Mouse (Mus musculus): ENCODE measurements around the gene Syt17. TPM values are rescaled to one million over a fixed set of nuclear protein-coding genes. Genes with fewer than 3 reads are reported as not detected.

The Syt17 gene
- polyA plus RNA-seq, 1 experiment = 55.1 TPM

DNA sequence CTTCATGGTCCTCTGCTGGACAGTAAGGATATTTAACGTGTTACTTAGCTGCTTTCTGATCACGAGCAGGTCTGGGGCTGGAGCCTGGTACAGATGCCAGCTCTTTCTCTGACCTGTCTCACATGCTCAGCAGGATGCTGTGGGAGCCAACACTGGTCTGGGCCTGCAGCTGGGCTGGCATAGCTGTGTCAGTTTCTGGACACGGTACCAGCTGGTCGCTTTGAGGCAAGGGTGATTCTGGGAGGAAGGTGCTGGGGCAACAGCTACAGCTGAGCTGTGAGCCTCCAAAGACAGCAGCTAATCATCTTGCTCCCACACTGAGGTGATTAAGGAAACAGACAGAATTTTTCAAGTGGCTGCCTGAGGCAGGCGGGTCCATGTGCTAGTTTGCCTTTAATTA, 46.1 kb downstream of the Syt17 start:
- TF ChIP-seq POLR2A (IDR thresholded peaks at IDR 0.05; ENCODE audit: extremely low read depth, insufficient read depth, low read length) (no peak), CTCF (IDR thresholded peaks at IDR 0.05; ENCODE audit: extremely low read depth, insufficient read depth, low read length) (no peak)
- Histone ChIP-seq H3K27ac (ENCODE audit: insufficient read depth, low read length) (no peak overlapping the region), H3K4me3 (ENCODE audit: insufficient read depth, low read length) (no peak overlapping the region), H3K4me1 (ENCODE audit: control insufficient read depth, insufficient read depth, low read length) (peaks cover 3% of the 10 kb centered on the region; the same call in 1 of the 2 replicates)

DNA sequence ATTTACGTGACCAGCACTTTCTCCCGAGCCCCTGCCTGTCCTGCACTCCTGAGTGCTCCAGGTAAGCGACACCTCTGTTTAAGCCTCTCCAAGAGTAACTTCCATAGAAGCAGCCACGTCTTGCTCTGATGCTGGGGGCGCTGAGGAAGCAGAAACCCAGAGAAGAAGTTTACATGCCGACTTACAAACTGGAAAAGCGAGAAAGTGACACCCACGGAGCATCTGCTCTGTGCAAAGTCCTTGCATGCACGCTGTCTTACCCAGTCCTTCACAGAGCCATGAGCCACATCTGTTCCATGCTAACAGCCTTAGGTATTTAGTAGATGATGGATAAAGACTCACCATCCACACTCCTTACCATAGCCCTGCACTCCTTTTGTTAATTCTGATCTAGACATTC, 48.3 kb downstream of the Syt17 start:
- H3K4me3 ChIP-seq (ENCODE audit: insufficient read depth, low read length) = no peak overlapping the region
- TF ChIP-seq POLR2A (IDR thresholded peaks at IDR 0.05; ENCODE audit: extremely low read depth, insufficient read depth, low read length) (no peak), CTCF (IDR thresholded peaks at IDR 0.05; ENCODE audit: extremely low read depth, insufficient read depth, low read length) (no peak)
- H3K4me1 ChIP-seq (ENCODE audit: control insufficient read depth, insufficient read depth, low read length) = peaks cover 3% of the 10 kb centered on the region; the same call in 1 of the 2 replicates
- no peak overlapping the region for H3K27ac ChIP-seq (ENCODE audit: insufficient read depth, low read length)

DNA sequence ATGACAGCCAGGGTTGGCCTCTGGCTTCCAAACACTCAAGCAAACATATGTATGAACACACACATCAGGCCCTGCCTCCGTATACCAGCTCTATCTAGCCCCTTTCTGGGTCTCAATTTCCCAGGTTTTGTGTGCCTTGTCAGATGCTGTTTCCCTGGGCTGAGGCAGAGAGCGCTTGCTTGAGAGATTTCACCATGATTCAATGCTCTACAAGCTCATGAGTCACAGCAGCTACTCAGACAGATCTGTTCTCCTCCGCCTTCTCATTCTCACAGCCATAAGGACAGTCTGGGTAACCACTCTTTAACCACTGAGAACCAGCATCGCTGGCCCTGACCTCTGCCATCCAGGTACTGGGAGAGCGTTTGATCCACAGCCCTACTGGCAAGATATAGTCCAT, 57.3 kb downstream of the Syt17 start:
- peaks cover 7% of the 10 kb centered on the region for H3K4me1 ChIP-seq (ENCODE audit: control insufficient read depth, insufficient read depth, low read length)

DNA sequence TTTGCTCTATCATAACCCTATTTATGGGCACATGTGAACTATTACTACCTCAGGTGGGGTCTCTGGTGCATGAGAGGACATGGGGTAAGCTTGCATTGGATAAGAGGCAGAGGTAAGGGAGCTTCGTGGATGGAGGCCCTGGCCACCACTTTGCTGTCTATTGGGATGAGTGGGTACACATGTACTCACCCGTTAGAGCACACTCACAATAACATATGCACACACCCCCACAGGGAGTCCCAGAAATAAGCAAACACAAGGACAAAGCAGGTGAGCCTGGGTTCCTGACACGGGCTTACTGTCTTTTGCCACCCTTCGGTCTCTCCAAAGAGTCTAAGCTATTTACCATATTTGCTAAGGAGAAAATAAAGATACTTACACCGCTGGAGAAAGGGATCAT, 67.0 kb downstream of the Syt17 start:
- TF ChIP-seq POLR2A (IDR thresholded peaks at IDR 0.05; ENCODE audit: extremely low read depth, insufficient read depth, low read length) = no peak
- TF ChIP-seq CTCF (IDR thresholded peaks at IDR 0.05; ENCODE audit: extremely low read depth, insufficient read depth, low read length) = no peak
- Histone ChIP-seq H3K4me3 (ENCODE audit: insufficient read depth, low read length) (no peak overlapping the region), H3K27ac (ENCODE audit: insufficient read depth, low read length) (no peak overlapping the region), H3K4me1 (ENCODE audit: control insufficient read depth, insufficient read depth, low read length) (no peaks in the 10 kb centered on the region)

More for the DNA sequence above, 57.3 kb downstream of the Syt17 start:
- Histone ChIP-seq H3K4me3 (ENCODE audit: insufficient read depth, low read length) (no peak overlapping the region), H3K27ac (ENCODE audit: insufficient read depth, low read length) (peak overlapping the region; percentile 56; the same call in 1 of the 2 replicates)
- TF ChIP-seq POLR2A (IDR thresholded peaks at IDR 0.05; ENCODE audit: extremely low read depth, insufficient read depth, low read length) (no peak), CTCF (IDR thresholded peaks at IDR 0.05; ENCODE audit: extremely low read depth, insufficient read depth, low read length) (no peak)

DNA sequence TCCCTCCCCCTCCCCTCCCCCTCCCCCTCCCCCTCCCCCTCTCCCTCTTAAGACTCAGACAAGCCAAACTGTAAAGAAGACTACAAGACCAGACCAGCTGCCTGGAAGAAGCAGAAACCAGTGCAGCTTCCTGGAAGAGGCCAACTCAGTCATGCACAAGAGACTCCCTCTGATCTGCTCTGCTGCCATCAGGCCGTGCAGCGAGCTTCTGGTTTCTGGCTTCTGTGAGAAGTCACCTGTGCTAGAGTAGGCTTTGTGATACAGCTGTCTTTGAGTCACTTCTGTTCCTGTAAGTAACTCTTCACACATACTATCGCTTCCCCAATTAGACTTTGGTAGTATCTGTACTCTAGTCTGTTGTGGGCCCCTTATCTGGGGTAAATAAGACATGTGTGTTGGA, 68.0 kb downstream of the Syt17 start:
- Histone ChIP-seq H3K4me1 (ENCODE audit: control insufficient read depth, insufficient read depth, low read length) (no peaks in the 10 kb centered on the region), H3K4me3 (ENCODE audit: insufficient read depth, low read length) (no peak overlapping the region), H3K27ac (ENCODE audit: insufficient read depth, low read length) (no peak overlapping the region)
- no peak for TF ChIP-seq POLR2A (IDR thresholded peaks at IDR 0.05; ENCODE audit: extremely low read depth, insufficient read depth, low read length)
- TF ChIP-seq CTCF (IDR thresholded peaks at IDR 0.05; ENCODE audit: extremely low read depth, insufficient read depth, low read length) = no peak

DNA sequence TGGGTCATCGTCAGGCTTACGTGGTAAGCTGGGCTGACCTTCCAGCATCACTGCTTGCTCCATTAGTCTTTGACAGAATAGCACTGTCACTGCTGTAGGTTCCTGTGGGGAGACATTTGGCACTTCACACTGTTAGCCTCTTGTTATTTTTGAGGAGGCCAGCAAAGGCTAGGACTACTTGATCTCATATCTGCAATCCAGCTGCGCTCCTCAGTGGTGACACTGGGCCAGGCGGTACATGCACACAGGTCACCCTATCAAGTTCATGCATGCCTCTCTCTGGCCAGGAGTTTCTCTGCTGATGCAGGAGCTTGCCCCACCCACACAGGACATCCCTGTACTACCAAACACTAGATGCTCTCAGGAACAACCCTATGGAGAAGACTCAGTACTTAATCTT, 71.4 kb downstream of the Syt17 start:
- H3K27ac ChIP-seq (ENCODE audit: insufficient read depth, low read length) = 0 out of 2 replicates have a peak overlapping the region, but pooled peaks have one; percentile 13
- TF ChIP-seq POLR2A (IDR thresholded peaks at IDR 0.05; ENCODE audit: extremely low read depth, insufficient read depth, low read length) (no peak), CTCF (IDR thresholded peaks at IDR 0.05; ENCODE audit: extremely low read depth, insufficient read depth, low read length) (no peak)
- no peaks in the 10 kb centered on the region for H3K4me1 ChIP-seq (ENCODE audit: control insufficient read depth, insufficient read depth, low read length)
- H3K4me3 ChIP-seq (ENCODE audit: insufficient read depth, low read length) = no peak overlapping the region

DNA sequence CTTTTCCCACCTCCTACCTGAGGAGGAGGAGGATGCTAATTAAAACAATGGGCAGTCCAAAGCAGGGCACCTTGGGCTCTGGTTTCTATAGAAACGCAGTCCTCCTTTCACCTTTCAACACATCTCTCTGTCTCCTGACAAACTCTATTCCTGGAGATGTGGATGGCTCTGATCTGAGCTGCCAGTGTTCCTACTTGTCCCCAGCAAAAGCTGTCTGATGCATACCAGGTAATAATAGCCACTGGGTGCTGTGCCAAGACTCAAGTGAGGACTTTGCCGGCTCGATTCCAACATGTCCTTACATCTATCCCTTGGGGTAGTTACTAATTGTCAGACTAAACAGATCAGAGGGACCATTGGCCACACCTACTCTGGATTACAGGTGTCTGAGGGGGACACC, 72.7 kb downstream of the Syt17 start:
- no peak overlapping the region for H3K27ac ChIP-seq (ENCODE audit: insufficient read depth, low read length)
- TF ChIP-seq POLR2A (IDR thresholded peaks at IDR 0.05; ENCODE audit: extremely low read depth, insufficient read depth, low read length) (no peak), CTCF (IDR thresholded peaks at IDR 0.05; ENCODE audit: extremely low read depth, insufficient read depth, low read length) (no peak)
- H3K4me1 ChIP-seq (ENCODE audit: control insufficient read depth, insufficient read depth, low read length) = peaks cover 4% of the 10 kb centered on the region
- H3K4me3 ChIP-seq (ENCODE audit: insufficient read depth, low read length) = no peak overlapping the region

DNA sequence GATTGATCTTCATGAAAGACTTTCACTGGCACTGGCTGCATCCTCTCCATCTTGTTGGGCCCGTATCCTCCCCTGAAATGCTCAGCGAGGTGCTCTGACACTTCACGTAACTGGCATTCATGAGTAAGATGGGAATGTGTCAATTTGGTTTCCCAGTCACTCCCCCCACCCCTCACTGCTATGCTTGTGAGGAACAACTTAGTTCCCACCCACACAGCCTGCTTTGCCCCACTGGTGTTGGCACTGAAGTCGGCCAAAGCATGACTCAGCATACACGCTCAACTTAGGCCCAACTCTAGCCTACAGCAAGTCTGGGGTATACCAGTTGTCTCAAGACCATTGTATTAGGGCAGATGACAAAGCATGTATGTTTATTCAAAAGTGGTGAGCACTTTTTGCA, 76.7 kb downstream of the Syt17 start:
- Histone ChIP-seq H3K4me1 (ENCODE audit: control insufficient read depth, insufficient read depth, low read length) (peaks cover 4% of the 10 kb centered on the region), H3K4me3 (ENCODE audit: insufficient read depth, low read length) (no peak overlapping the region), H3K27ac (ENCODE audit: insufficient read depth, low read length) (no peak overlapping the region)
- TF ChIP-seq CTCF (IDR thresholded peaks at IDR 0.05; ENCODE audit: extremely low read depth, insufficient read depth, low read length) (no peak), POLR2A (IDR thresholded peaks at IDR 0.05; ENCODE audit: extremely low read depth, insufficient read depth, low read length) (no peak)

DNA sequence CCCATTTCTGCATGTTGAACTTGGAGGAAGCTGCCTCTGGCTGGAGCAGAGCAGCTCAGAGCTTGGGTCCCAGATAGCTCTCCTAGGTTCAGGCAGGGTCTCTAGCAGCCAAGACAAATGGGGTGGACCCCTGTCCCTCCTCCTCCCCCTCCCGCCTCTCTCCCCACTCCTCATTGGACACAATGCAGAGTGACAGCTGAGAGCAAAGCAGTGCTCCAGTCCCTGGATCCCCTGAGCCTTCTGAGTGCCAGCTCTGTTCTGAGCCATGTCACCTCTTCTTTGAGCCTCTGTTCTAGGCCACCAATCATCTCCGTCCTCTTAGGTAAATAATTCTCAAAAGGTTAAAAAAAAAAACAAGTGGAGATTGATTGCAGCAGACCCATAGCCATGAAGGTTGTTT, 78.3 kb downstream of the Syt17 start:
- no peak overlapping the region for H3K27ac ChIP-seq (ENCODE audit: insufficient read depth, low read length)
- H3K4me3 ChIP-seq (ENCODE audit: insufficient read depth, low read length) = no peak overlapping the region
- TF ChIP-seq CTCF (IDR thresholded peaks at IDR 0.05; ENCODE audit: extremely low read depth, insufficient read depth, low read length) = no peak
- TF ChIP-seq POLR2A (IDR thresholded peaks at IDR 0.05; ENCODE audit: extremely low read depth, insufficient read depth, low read length) = no peak

DNA sequence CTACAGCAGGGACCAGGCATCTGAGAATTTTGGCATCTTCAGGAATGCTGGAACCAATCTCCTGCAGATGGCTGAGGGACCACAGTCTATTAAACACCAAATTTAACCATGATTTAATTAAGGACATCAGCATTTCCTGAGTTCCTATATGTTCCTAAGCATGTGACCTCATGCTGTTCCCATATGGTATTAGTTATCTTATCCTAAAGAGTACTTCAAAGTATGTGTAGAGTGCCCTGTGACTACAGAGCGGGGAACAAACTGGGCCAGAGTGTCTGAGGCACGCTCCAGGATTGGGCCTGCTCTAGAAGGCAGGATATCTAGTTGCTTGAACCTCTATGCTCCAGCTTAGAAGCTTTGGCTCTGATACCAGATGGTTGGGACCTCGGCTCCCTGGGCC, 82.1 kb downstream of the Syt17 start:
- Histone ChIP-seq H3K4me1 (ENCODE audit: control insufficient read depth, insufficient read depth, low read length) (peaks cover 7% of the 10 kb centered on the region; the same call in 1 of the 2 replicates), H3K27ac (ENCODE audit: insufficient read depth, low read length) (no peak overlapping the region), H3K4me3 (ENCODE audit: insufficient read depth, low read length) (no peak overlapping the region)
- TF ChIP-seq POLR2A (IDR thresholded peaks at IDR 0.05; ENCODE audit: extremely low read depth, insufficient read depth, low read length) (no peak), CTCF (IDR thresholded peaks at IDR 0.05; ENCODE audit: extremely low read depth, insufficient read depth, low read length) (no peak)

More for the DNA sequence above, 78.3 kb downstream of the Syt17 start:
- peaks cover 6% of the 10 kb centered on the region for H3K4me1 ChIP-seq (ENCODE audit: control insufficient read depth, insufficient read depth, low read length)

Data from cortical plate, adult 2 months (tissue).